Mouse (Mus musculus) myocyte (in vitro differentiated cells): ENCODE results near the gene Cd86. TPM values are rescaled to one million over a fixed set of nuclear protein-coding genes. Genes with fewer than 3 reads are reported as not detected.

Experiments used
- H3K27me3 ChIP-seq: one replicate; pipeline ENCODE4 v1.6.1; 2011; ENCODE audit not compliant: control insufficient read depth, insufficient read depth, insufficient read length
- H3K36me3 ChIP-seq: one replicate; pipeline ENCODE4 v1.6.1; 2011; ENCODE audit not compliant: control insufficient read depth, insufficient read depth
- H3K4me2 ChIP-seq: one replicate; pipeline ENCODE4 v1.6.1; 2011; ENCODE audit warnings: low read depth, control low read depth
- H3K4me3 ChIP-seq: one replicate; pipeline ENCODE4 v1.5.1; 2011; ENCODE audit warnings: mild to moderate bottlenecking, control low read depth, moderate library complexity
- H3K79me2 ChIP-seq: one replicate; pipeline ENCODE4 v1.6.1; 2011; ENCODE audit not compliant: control insufficient read depth, insufficient read depth
- H3ac ChIP-seq: one replicate; pipeline ENCODE4 v1.6.1; 2011; ENCODE audit not compliant: control insufficient read depth, insufficient read length
- CEBPB ChIP-seq: IDR thresholded peaks from 2 replicates; pipeline ENCODE4 v1.6.1; 2011; ENCODE audit warnings: mild to moderate bottlenecking, moderate library complexity; ENCODE audit not compliant: poor library complexity, insufficient read depth, severe bottlenecking
- E2F4 ChIP-seq: IDR thresholded peaks from one replicate; pipeline ENCODE4 v1.6.1; 2011; ENCODE audit warnings: mild to moderate bottlenecking, control low read depth, moderate library complexity; ENCODE audit not compliant: insufficient read depth
- MAX ChIP-seq: IDR thresholded peaks from one replicate; pipeline ENCODE4 v1.6.1; 2011; ENCODE audit warnings: low read depth, mild to moderate bottlenecking, control low read depth
- MYOD1 ChIP-seq, 3 experiments: IDR thresholded peaks; one replicate each; pipeline ENCODE4 v1.6.1; 2011; ENCODE audit warnings: control low read depth in 2 of 3, low read depth in 2 of 3, mild to moderate bottlenecking in 2 of 3, moderate library complexity in 1 of 3; ENCODE audit not compliant: insufficient read length in 2 of 3, control insufficient read depth in 1 of 3
- MYOG ChIP-seq, 3 experiments: IDR thresholded peaks; one replicate each; pipeline ENCODE4 v1.6.1; 2011; ENCODE audit warnings: control low read depth in 2 of 3, low read depth in 2 of 3, mild to moderate bottlenecking in 2 of 3; ENCODE audit not compliant: insufficient read length in 2 of 3, control insufficient read depth in 1 of 3, insufficient read depth in 1 of 3
- POLR2A ChIP-seq: IDR thresholded peaks from one replicate; pipeline ENCODE4 v1.6.1; 2011; ENCODE audit warnings: low read depth, mild to moderate bottlenecking, control low read depth, moderate library complexity; ENCODE audit not compliant: insufficient read length
- POLR2AphosphoS2 ChIP-seq: IDR thresholded peaks from one replicate; pipeline ENCODE4 v1.6.1; 2011; ENCODE audit warnings: low read depth, control low read depth; ENCODE audit not compliant: insufficient read length
- REST ChIP-seq: IDR thresholded peaks from one replicate; pipeline ENCODE4 v1.6.1; 2011; ENCODE audit warnings: mild to moderate bottlenecking, control low read depth, moderate library complexity; ENCODE audit not compliant: insufficient read depth, insufficient read length
- SRF ChIP-seq: IDR thresholded peaks from one replicate; pipeline ENCODE4 v1.6.1; 2011; ENCODE audit warnings: low read depth; ENCODE audit not compliant: control insufficient read depth, insufficient read length
- TCF12 ChIP-seq: IDR thresholded peaks from one replicate; pipeline ENCODE4 v1.6.1; 2011; ENCODE audit warnings: mild to moderate bottlenecking, control low read depth; ENCODE audit not compliant: poor library complexity, insufficient read depth, severe bottlenecking
- TCF3 ChIP-seq: IDR thresholded peaks from one replicate; pipeline ENCODE4 v1.6.1; 2011; ENCODE audit warnings: low read depth, control low read depth; ENCODE audit not compliant: insufficient read length
- USF1 ChIP-seq: IDR thresholded peaks from one replicate; pipeline ENCODE4 v1.6.1; 2011; ENCODE audit warnings: low read depth, mild to moderate bottlenecking, control low read depth, moderate library complexity
- polyA plus RNA-seq: library from polyadenylated mRNA; unstranded; fragments of >200 nt; fragmentation: generic; extraction: Trizol; gene quantifications from one replicate; pipeline ENCODE4 v1.2.1, GENCODE M21; 2012; ENCODE audit warnings: missing spikeins

Gene Cd86
- polyA plus RNA-seq, 1 experiment = not detected

DNA sequence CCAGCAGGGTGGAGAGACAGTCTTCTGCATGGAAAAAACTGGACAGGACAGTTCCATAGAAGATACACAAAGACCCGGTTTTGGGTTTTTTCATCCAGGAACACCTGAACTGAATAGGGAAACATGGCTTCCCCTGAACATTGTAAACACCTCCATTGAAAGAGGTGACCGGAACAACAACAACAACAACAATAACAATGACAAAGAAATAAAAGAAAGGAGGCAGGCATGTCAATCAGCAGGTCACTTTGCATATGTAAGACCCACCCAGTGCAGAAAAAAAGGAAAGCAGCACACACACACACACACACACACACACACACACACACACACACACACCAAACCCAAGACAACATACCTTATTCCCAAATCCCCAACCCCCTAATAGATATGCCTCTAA is 52.2 kb downstream of the Cd86 start:
- Histone ChIP-seq H3K4me2 (no peak overlapping the region), H3K4me3 (no peak overlapping the region)
- TF ChIP-seq MAX (no peak), MYOD1 (IDR thresholded peaks at IDR 0.05; ENCODE audit: control insufficient read depth in 1 of 3, insufficient read length in 2 of 3, low read depth in 2 of 3) (no peak), TCF12 (no peak), TCF3 (no peak), POLR2AphosphoS2 (no peak)

DNA sequence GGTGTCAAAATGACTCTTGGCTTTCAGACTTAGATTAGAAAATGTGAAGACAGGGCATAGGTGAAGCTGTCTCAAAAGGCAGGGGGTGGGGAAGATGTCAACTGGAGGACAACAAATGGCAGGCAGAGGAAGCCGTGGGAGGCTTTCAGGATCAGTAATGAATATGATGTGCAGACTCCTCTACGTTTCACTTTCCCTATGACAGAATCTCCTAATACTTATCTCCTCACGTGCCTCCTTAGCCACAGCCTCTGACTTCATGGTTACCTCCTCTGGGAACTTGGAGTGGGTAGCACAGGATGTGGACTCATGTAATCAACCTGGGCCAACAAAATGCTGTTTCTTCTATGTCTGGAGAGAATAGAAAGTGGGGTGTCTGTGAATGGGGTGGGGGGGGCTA is 63.2 kb downstream of the Cd86 start:
- Histone ChIP-seq H3K27me3 (no peaks in the 10 kb centered on the region), H3ac (no peak overlapping the region), H3K4me3 (no peak overlapping the region), H3K4me2 (no peak overlapping the region), H3K79me2 (no peaks in the 10 kb centered on the region), H3K36me3 (no peaks in the 10 kb centered on the region)
- TF ChIP-seq USF1 (no peak), POLR2AphosphoS2 (no peak), E2F4 (no peak), MAX (no peak), CEBPB (no peak), MYOD1 (IDR thresholded peaks at IDR 0.05; ENCODE audit: control insufficient read depth in 1 of 3, insufficient read length in 2 of 3, low read depth in 2 of 3) (no peak), TCF3 (no peak), TCF12 (no peak), REST (no peak), POLR2A (no peak), MYOG (IDR thresholded peaks at IDR 0.05; ENCODE audit: control insufficient read depth in 1 of 3, insufficient read depth in 1 of 3, insufficient read length in 2 of 3, low read depth in 2 of 3) (no peak), SRF (no peak)

More for the DNA sequence above, 52.2 kb downstream of the Cd86 start:
- Histone ChIP-seq H3K27me3 (no peaks in the 10 kb centered on the region), H3ac (no peak overlapping the region), H3K36me3 (no peaks in the 10 kb centered on the region), H3K79me2 (no peaks in the 10 kb centered on the region)

DNA sequence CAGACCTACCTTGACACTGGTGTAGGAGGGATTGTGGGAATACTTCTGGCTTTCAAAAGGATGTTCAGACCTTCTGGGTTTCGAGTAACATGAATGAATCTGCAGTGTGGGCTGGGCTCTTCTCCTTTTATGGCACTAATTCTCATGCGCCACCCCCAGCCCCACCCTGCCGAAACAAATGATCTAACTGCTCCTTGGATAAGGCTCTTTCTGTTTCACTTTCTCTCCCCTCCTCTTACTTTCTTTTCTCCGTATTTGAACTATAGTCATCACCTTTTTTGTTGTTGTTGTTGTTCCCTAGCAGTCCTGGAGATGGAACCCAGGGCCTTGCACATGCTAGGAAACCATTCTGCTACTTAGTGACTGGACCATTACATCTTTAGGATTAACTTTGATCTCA is 67.6 kb downstream of the Cd86 start:
- TF ChIP-seq TCF12 (no peak), REST (no peak), POLR2A (no peak), MYOD1 (IDR thresholded peaks at IDR 0.05; ENCODE audit: control insufficient read depth in 1 of 3, insufficient read length in 2 of 3, low read depth in 2 of 3) (no peak), SRF (no peak), MAX (no peak), USF1 (no peak), E2F4 (no peak), POLR2AphosphoS2 (no peak), MYOG (IDR thresholded peaks at IDR 0.05; ENCODE audit: control insufficient read depth in 1 of 3, insufficient read depth in 1 of 3, insufficient read length in 2 of 3, low read depth in 2 of 3) (no peak), TCF3 (no peak), CEBPB (no peak)
- no peak overlapping the region for H3K4me2 ChIP-seq
- no peaks in the 10 kb centered on the region for H3K27me3 ChIP-seq
- no peaks in the 10 kb centered on the region for H3K36me3 ChIP-seq
- no peaks in the 10 kb centered on the region for H3K79me2 ChIP-seq
- H3ac ChIP-seq = no peak overlapping the region
- H3K4me3 ChIP-seq = no peak overlapping the region

DNA sequence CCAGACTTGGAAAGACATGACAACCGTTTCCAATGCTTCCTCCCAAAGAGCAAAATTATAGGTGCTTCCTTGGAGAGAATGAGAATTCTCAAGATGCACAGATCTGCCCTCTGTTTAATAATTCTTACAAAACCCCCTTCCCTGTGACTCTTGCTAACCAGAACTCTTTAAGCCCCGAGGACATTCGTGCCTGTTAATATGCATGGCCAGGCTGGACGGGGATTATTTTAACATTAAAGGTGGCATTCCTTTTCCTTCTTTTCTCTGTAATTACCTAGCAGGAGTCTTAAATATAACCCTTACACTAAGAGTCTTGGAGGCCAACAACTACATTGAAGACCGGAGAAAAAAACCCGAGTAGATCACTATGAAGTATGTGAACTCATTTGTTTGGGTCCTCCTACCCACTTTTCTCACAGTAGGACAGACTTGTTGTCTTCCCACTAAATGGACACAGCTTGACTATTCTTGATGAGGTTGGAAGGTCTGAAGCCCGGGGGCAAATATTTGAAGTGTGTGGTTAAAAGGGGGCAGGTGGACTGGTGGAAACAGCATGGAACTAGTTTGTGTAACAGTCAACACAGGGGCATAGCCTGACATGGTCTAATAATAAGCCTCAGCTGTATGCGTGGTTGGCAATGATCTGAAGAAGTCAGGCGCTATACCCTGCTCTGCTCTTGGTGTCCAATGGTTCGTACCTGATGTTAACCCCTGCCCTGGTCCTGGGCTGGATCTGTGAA is 69.0 kb downstream of the Cd86 start:
- no peaks in the 10 kb centered on the region for H3K36me3 ChIP-seq
- H3K27me3 ChIP-seq = no peaks in the 10 kb centered on the region
- H3K4me2 ChIP-seq = no peak overlapping the region
- no peaks in the 10 kb centered on the region for H3K79me2 ChIP-seq
- H3ac ChIP-seq = no peak overlapping the region
- H3K4me3 ChIP-seq = no peak overlapping the region
- TF ChIP-seq TCF3 = no peak
- no peak for TF ChIP-seq MYOG (IDR thresholded peaks at IDR 0.05; ENCODE audit: control insufficient read depth in 1 of 3, insufficient read depth in 1 of 3, insufficient read length in 2 of 3, low read depth in 2 of 3)
- no peak for TF ChIP-seq TCF12
- TF ChIP-seq MYOD1 (IDR thresholded peaks at IDR 0.05; ENCODE audit: control insufficient read depth in 1 of 3, insufficient read length in 2 of 3, low read depth in 2 of 3) = no peak
- TF ChIP-seq POLR2AphosphoS2 = no peak
- TF ChIP-seq CEBPB = no peak
- no peak for TF ChIP-seq SRF
- TF ChIP-seq MAX = no peak
- no peak for TF ChIP-seq REST
- TF ChIP-seq USF1 = no peak
- no peak for TF ChIP-seq E2F4
- no peak for TF ChIP-seq POLR2A

DNA sequence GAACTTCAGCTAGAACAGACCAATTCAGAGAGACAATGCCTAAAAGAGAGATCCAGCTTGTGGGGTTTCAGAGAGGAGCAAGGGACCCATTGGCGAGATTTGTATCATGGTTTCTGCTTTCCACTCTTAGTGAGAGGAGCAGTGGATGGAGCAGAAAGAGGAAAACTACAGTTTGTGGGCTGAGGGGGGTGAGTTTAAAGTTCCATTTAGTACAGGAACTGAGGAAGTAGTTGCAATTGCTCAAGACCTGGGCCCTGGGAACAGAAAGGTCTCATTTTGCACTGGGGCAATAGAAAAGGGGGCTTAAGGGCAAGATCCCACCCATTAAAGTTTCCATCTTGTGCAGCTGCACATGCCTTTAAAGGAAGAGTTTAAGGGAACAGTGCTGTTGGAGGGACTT is 76.0 kb downstream of the Cd86 start:
- Histone ChIP-seq H3K79me2 (no peaks in the 10 kb centered on the region), H3K27me3 (no peaks in the 10 kb centered on the region), H3K36me3 (no peaks in the 10 kb centered on the region), H3ac (no peak overlapping the region), H3K4me3 (no peak overlapping the region), H3K4me2 (no peak overlapping the region)
- TF ChIP-seq E2F4 = no peak
- TF ChIP-seq SRF = no peak
- TF ChIP-seq TCF3 = no peak
- no peak for TF ChIP-seq MAX
- no peak for TF ChIP-seq POLR2A
- no peak for TF ChIP-seq TCF12
- TF ChIP-seq CEBPB = no peak
- no peak for TF ChIP-seq USF1
- no peak for TF ChIP-seq POLR2AphosphoS2
- no peak for TF ChIP-seq REST
- TF ChIP-seq MYOG (IDR thresholded peaks at IDR 0.05; ENCODE audit: control insufficient read depth in 1 of 3, insufficient read depth in 1 of 3, insufficient read length in 2 of 3, low read depth in 2 of 3) = no peak
- no peak for TF ChIP-seq MYOD1 (IDR thresholded peaks at IDR 0.05; ENCODE audit: control insufficient read depth in 1 of 3, insufficient read length in 2 of 3, low read depth in 2 of 3)
